Mouse (Mus musculus) liver, adult 2 months (tissue): ENCODE measurements around the gene Cdkn1a. TPM values are rescaled to one million over a fixed set of nuclear protein-coding genes. Genes with fewer than 3 reads are reported as not detected.

ENCODE experiments used
- DNase-seq: peaks from one replicate; pipeline ENCODE4 v3.0.0-alpha.2; 2011; ENCODE audit warnings: low read depth, low spot score; ENCODE audit errors: extremely low read depth
- H3K27ac ChIP-seq: fragments of 200-500 bp; replicated peaks from 2 replicates; pipeline ENCODE4 v1.5.1; 2012; ENCODE audit warnings: low read depth, mild to moderate bottlenecking, control low read depth, inconsistent platforms, low read length; ENCODE audit not compliant: insufficient read depth
- H3K27me3 ChIP-seq: fragments of 200-500 bp; 2 replicates; pipeline ENCODE4 v1.6.1; 2012; ENCODE audit warnings: mild to moderate bottlenecking, moderate library complexity, low read length, inconsistent platforms; ENCODE audit not compliant: control insufficient read depth, insufficient read depth
- H3K36me3 ChIP-seq: fragments of 200-500 bp; 2 replicates; pipeline ENCODE4 v1.6.1; 2012; ENCODE audit warnings: low read length, inconsistent platforms; ENCODE audit not compliant: control insufficient read depth, insufficient read depth
- H3K4me1 ChIP-seq: fragments of 200-500 bp; 2 replicates; pipeline ENCODE4 v1.6.1; 2011; ENCODE audit warnings: low read length; ENCODE audit not compliant: control insufficient read depth, insufficient read depth
- H3K4me3 ChIP-seq: fragments of 200-500 bp; 2 replicates; pipeline ENCODE4 v1.5.1; 2011; ENCODE audit warnings: low read depth, mild to moderate bottlenecking, control low read depth, low read length, moderate library complexity; ENCODE audit not compliant: insufficient read depth
- H3K79me2 ChIP-seq: fragments of 200-500 bp; 2 replicates; pipeline ENCODE4 v1.6.1; 2012; ENCODE audit warnings: inconsistent platforms, mild to moderate bottlenecking, low read length, moderate library complexity; ENCODE audit not compliant: control insufficient read depth, insufficient read depth
- H3K9ac ChIP-seq: fragments of 200-500 bp; 2 replicates; pipeline ENCODE4 v1.6.1; 2012; ENCODE audit warnings: low read depth, mild to moderate bottlenecking, control low read depth, inconsistent platforms, low read length
- CTCF ChIP-seq: fragments of 200-500 bp; IDR thresholded peaks from 2 replicates; pipeline ENCODE4 v1.5.1; 2011; ENCODE audit warnings: low read depth, low read length, control low read depth
- POLR2A ChIP-seq: fragments of 200-500 bp; IDR thresholded peaks from 2 replicates; pipeline ENCODE4 v1.6.1; 2011; ENCODE audit warnings: low read length, control low read depth; ENCODE audit not compliant: insufficient read depth; ENCODE audit errors: extremely low read depth
- WGBS: fragments of 180-500 bp; shearing (Covaris S2); methylation state at CpG from one replicate; pipeline ENCODE4 v1.1.7; 2018; 5-methylcytosine and 5-hydroxymethylcytosine counted together
- polyA plus RNA-seq: library from polyadenylated mRNA; depleted of rRNA; stranded (reverse); fragments of >200 nt; gene quantifications from 2 replicates; pipeline ENCODE4 v1.2.3, GENCODE M21; 2012
- total RNA-seq: library from RNA; depleted of rRNA; stranded (reverse); fragments of >200 nt; gene quantifications from 2 replicates; pipeline ENCODE4 v1.2.3, GENCODE M21; 2014

Gene Cdkn1a
- total and polyA plus RNA-seq, 2 experiments = 0.37 to 6.9 TPM

GRCm38 (mm10) chr17:29080758-29081617 lies 9.8 kb upstream of the Cdkn1a start:
- no peak for TF ChIP-seq POLR2A
- no peak for TF ChIP-seq CTCF
- Histone ChIP-seq H3K4me3 (no peak overlapping the region), H3K4me1 (peaks cover 3% of the 10 kb centered on the region), H3K36me3 (no peaks in the 10 kb centered on the region), H3K27ac (no peak overlapping the region), H3K79me2 (no peaks in the 10 kb centered on the region), H3K27me3 (no peaks in the 10 kb centered on the region), H3K9ac (no peak overlapping the region)
- WGBS = 60% methylated on average over 22 of the region's 23 CpGs
- DNase-seq = no peak

GRCm38 (mm10) chr17:29081618-29082381 lies 9.0 kb upstream of the Cdkn1a start:
- H3K27me3 ChIP-seq = no peaks in the 10 kb centered on the region
- TF ChIP-seq CTCF (no peak), POLR2A (no peak)

GRCm38 (mm10) chr17:29083586-29083985 lies 7.2 kb upstream of the Cdkn1a start:
- H3K79me2 ChIP-seq = no peaks in the 10 kb centered on the region
- TF ChIP-seq POLR2A (no peak), CTCF (no peak)
- H3K9ac ChIP-seq = no peak overlapping the region
- H3K27ac ChIP-seq = no peak overlapping the region
- H3K36me3 ChIP-seq = no peaks in the 10 kb centered on the region
- H3K27me3 ChIP-seq = no peaks in the 10 kb centered on the region
- WGBS = 96% methylated on average over 8 of the region's 8 CpGs
- H3K4me1 ChIP-seq = peaks cover under 1% of the 10 kb centered on the region; the same call in 1 of the 2 replicates
- no peak for DNase-seq
- no peak overlapping the region for H3K4me3 ChIP-seq

More at GRCm38 (mm10) chr17:29081618-29082381, 9.0 kb upstream of the Cdkn1a start:
- Histone ChIP-seq H3K36me3 (no peaks in the 10 kb centered on the region), H3K9ac (no peak overlapping the region), H3K27ac (no peak overlapping the region), H3K79me2 (no peaks in the 10 kb centered on the region), H3K4me3 (no peak overlapping the region), H3K4me1 (peaks cover 3% of the 10 kb centered on the region)
- 64% methylated on average over 21 of the region's 21 CpGs for WGBS
- no peak for DNase-seq

- H3K4me1 ChIP-seq = no peaks in the 10 kb centered on the region
- no peak overlapping the region for H3K4me3 ChIP-seq
- WGBS = 89% methylated on average over 7 of the region's 7 CpGs
- no peaks in the 10 kb centered on the region for H3K79me2 ChIP-seq
- H3K9ac ChIP-seq = no peak overlapping the region
- no peak for DNase-seq
- no peaks in the 10 kb centered on the region for H3K36me3 ChIP-seq
- TF ChIP-seq CTCF (no peak), POLR2A (no peak)
- no peak overlapping the region for H3K27ac ChIP-seq
- H3K27me3 ChIP-seq = no peaks in the 10 kb centered on the region
Observed at GRCm38 (mm10) chr17:29084656-29085055, 6.1 kb upstream of the Cdkn1a start.

GRCm38 (mm10) chr17:29085266-29085665 lies 5.5 kb upstream of the Cdkn1a start:
- H3K36me3 ChIP-seq = no peaks in the 10 kb centered on the region
- no peaks in the 10 kb centered on the region for H3K4me1 ChIP-seq
- 87% methylated on average over 10 of the region's 10 CpGs for WGBS
- H3K27ac ChIP-seq = no peak overlapping the region
- no peak for TF ChIP-seq CTCF
- no peak for TF ChIP-seq POLR2A
- no peaks in the 10 kb centered on the region for H3K27me3 ChIP-seq
- DNase-seq = no peak
- no peak overlapping the region for H3K4me3 ChIP-seq
- no peaks in the 10 kb centered on the region for H3K79me2 ChIP-seq
- H3K9ac ChIP-seq = no peak overlapping the region

GRCm38 (mm10) chr17:29086916-29087315 lies 3.9 kb upstream of the Cdkn1a start:
- H3K27me3 ChIP-seq = no peaks in the 10 kb centered on the region

More at GRCm38 (mm10) chr17:29086916-29087315, 3.9 kb upstream of the Cdkn1a start:
- WGBS = 89% methylated on average over 4 of the region's 4 CpGs
- no peaks in the 10 kb centered on the region for H3K79me2 ChIP-seq
- DNase-seq = no peak
- H3K4me1 ChIP-seq = no peaks in the 10 kb centered on the region
- no peaks in the 10 kb centered on the region for H3K36me3 ChIP-seq
- H3K4me3 ChIP-seq = no peak overlapping the region
- no peak overlapping the region for H3K27ac ChIP-seq
- TF ChIP-seq CTCF = no peak
- no peak for TF ChIP-seq POLR2A
- H3K9ac ChIP-seq = no peak overlapping the region
